Mouse (Mus musculus): ENCODE data around the gene Hist1h2bp.
A peak's percentile ranks its signal among the peaks of the same experiment; 100 is the strongest.
"Not testable (repeated sequence)": the region's sequence is repeated elsewhere in the genome, so short reads cannot be mapped to it uniquely, and the experiment has no call there.

Hist1h2bp gene

GRCm38 (mm10) chr13:21783255-21783617, 4.0 kb upstream of the Hist1h2bp start, which contains the start of gene Hist1h3i:
Gene Hist1h3i (minus strand): TSS chr13:21783370.
- no peak for DNase-seq (ENCODE audit: low spot score in 2 of 2)

GRCm38 (mm10) chr13:21783734-21784161, 3.5 kb upstream of the Hist1h2bp start:
- no peak for DNase-seq (ENCODE audit: low spot score in 2 of 2)

GRCm38 (mm10) chr13:21784311-21784710, 3.0 kb upstream of the Hist1h2bp start:
- no peak for DNase-seq (ENCODE audit: low spot score in 2 of 2)

- DNase-seq (ENCODE audit: low spot score in 2 of 2): no peak
Measured at GRCm38 (mm10) chr13:21786189-21786898, 917 bp upstream of the Hist1h2bp start.

GRCm38 (mm10) chr13:21787760-21788593, 716 bp downstream of the Hist1h2bp start:
- no peak for DNase-seq (ENCODE audit: low spot score in 2 of 2)

GRCm38 (mm10) chr13:21789925-21790324, 2.7 kb downstream of the Hist1h2bp start:
- DNase-seq (ENCODE audit: low spot score in 2 of 2): no peak

- DNase-seq (ENCODE audit: low spot score in 2 of 2): no peak
Measured at GRCm38 (mm10) chr13:21790601-21791283, 3.5 kb downstream of the Hist1h2bp start.

- no peak for DNase-seq (ENCODE audit: low spot score in 2 of 2)
Measured at GRCm38 (mm10) chr13:21795584-21795983, 8.3 kb downstream of the Hist1h2bp start.

- DNase-seq (ENCODE audit: low spot score in 2 of 2): not testable (repeated sequence)
Measured at GRCm38 (mm10) chr13:21797163-21797562, 9.9 kb downstream of the Hist1h2bp start.

GRCm38 (mm10) chr13:21803058-21803457, 15.8 kb downstream of the Hist1h2bp start:
- DNase-seq (ENCODE audit: low spot score in 2 of 2): not testable (repeated sequence)

- not testable (repeated sequence) for DNase-seq (ENCODE audit: low spot score in 2 of 2)
Measured at GRCm38 (mm10) chr13:21810073-21810472, 22.8 kb downstream of the Hist1h2bp start, which contains the start of the genes Hist1h2bq and Hist1h2ao. Gene Hist1h2bq (minus strand): TSS chr13:21810197. Gene Hist1h2ao (plus strand): TSS chr13:21810465.

- DNase-seq (ENCODE audit: low spot score in 2 of 2): not testable (repeated sequence)
Measured at GRCm38 (mm10) chr13:21811074-21811473, 23.8 kb downstream of the Hist1h2bp start.

GRCm38 (mm10) chr13:21811539-21811938, 24.3 kb downstream of the Hist1h2bp start, which contains the start of gene Hist1h4m:
Gene Hist1h4m (plus strand): TSS chr13:21811746.
- DNase-seq (ENCODE audit: low spot score in 2 of 2): peak in 1 of 2 experiments; percentile 48

GRCm38 (mm10) chr13:21812092-21812491, 24.8 kb downstream of the Hist1h2bp start:
- not testable (repeated sequence) for DNase-seq (ENCODE audit: low spot score in 2 of 2)

GRCm38 (mm10) chr13:21820082-21820890, 33.0 kb downstream of the Hist1h2bp start:
- not testable (repeated sequence) for DNase-seq (ENCODE audit: low spot score in 2 of 2)

- no peak for DNase-seq (ENCODE audit: low spot score in 2 of 2)
Measured at GRCm38 (mm10) chr13:21828511-21828910, 41.2 kb downstream of the Hist1h2bp start.

- no peak for DNase-seq (ENCODE audit: low spot score in 2 of 2)
Measured at GRCm38 (mm10) chr13:21830344-21830743, 43.1 kb downstream of the Hist1h2bp start.

- peak in 1 of 2 experiments; percentile 9 for DNase-seq (ENCODE audit: low spot score in 2 of 2)
Measured at GRCm38 (mm10) chr13:21831418-21832394, 44.4 kb downstream of the Hist1h2bp start, which contains the start of gene Hist1h4n. Gene Hist1h4n (minus strand): TSS chr13:21832196.

- DNase-seq (ENCODE audit: low spot score in 2 of 2): not testable (repeated sequence)
Measured at GRCm38 (mm10) chr13:21833461-21833860, 46.2 kb downstream of the Hist1h2bp start, which contains the start of the genes Hist1h2ap and Hist1h2br. Gene Hist1h2ap (minus strand): TSS chr13:21833507. Gene Hist1h2br (plus strand): TSS chr13:21833743.

All from urinary bladder, adult 18-20 months (tissue).